Mouse (Mus musculus) heart, embryonic 10.5 days (tissue): ENCODE measurements around the gene Pcsk2. TPM values are rescaled to one million over a fixed set of nuclear protein-coding genes. Genes with fewer than 3 reads are reported as not detected.

Experiments used
- DNase-seq: peaks from one replicate; pipeline ENCODE4 v3.0.0-alpha.2; 2017; ENCODE audit warnings: low spot score
- H3K27ac ChIP-seq: fragments of 300-500 bp; sonication (generic); 2 replicates; pipeline ENCODE4 v1.5.1; 2016; ENCODE audit warnings: mild to moderate bottlenecking
- H3K27me3 ChIP-seq: fragments of 300-500 bp; sonication (generic); 2 replicates; pipeline ENCODE4 v1.6.1; 2016; ENCODE audit warnings: mild to moderate bottlenecking; ENCODE audit not compliant: poor library complexity, insufficient read depth, severe bottlenecking
- H3K36me3 ChIP-seq: fragments of 300-500 bp; sonication (generic); 2 replicates; pipeline ENCODE4 v1.6.1; 2016; ENCODE audit warnings: mild to moderate bottlenecking, moderate library complexity
- H3K4me1 ChIP-seq: fragments of 300-500 bp; sonication (generic); 2 replicates; pipeline ENCODE4 v1.6.1; 2016; ENCODE audit warnings: mild to moderate bottlenecking
- H3K4me3 ChIP-seq: fragments of 300-500 bp; sonication (generic); 2 replicates; pipeline ENCODE4 v1.5.1; 2016; ENCODE audit warnings: mild to moderate bottlenecking, moderate library complexity
- H3K9me3 ChIP-seq: fragments of 300-500 bp; sonication (generic); 2 replicates; pipeline ENCODE4 v1.6.1; 2016; ENCODE audit warnings: mild to moderate bottlenecking, moderate library complexity
- WGBS: fragments of 180-500 bp; shearing (Covaris S2); methylation state at CpG from one replicate; pipeline ENCODE4 v1.1.7; 2016; 5-methylcytosine and 5-hydroxymethylcytosine counted together
- polyA plus RNA-seq: library from polyadenylated mRNA; unstranded; fragments of >200 nt; fragmentation: Nextera tagmentation; extraction: Ambion mirVana; gene quantifications from 2 replicates; pipeline ENCODE4 v1.2.1, GENCODE M21; 2016

Gene Pcsk2
- polyA plus RNA-seq, 1 experiment from 2014 or later: 0.20 TPM

GRCm38 (mm10) chr2:143713902-143714301 lies 167.9 kb downstream of the Pcsk2 start:
- H3K4me1 ChIP-seq: no peaks in the 10 kb centered on the region
- WGBS: 85% methylated on average over 4 of the region's 4 CpGs
- no peaks in the 10 kb centered on the region for H3K36me3 ChIP-seq

GRCm38 (mm10) chr2:143715110-143715509 lies 169.2 kb downstream of the Pcsk2 start:
- DNase-seq: no peak
- Histone ChIP-seq H3K27me3 (no peaks in the 10 kb centered on the region), H3K4me3 (no peak overlapping the region), H3K36me3 (no peaks in the 10 kb centered on the region), H3K4me1 (no peaks in the 10 kb centered on the region), H3K27ac (no peak overlapping the region), H3K9me3 (no peaks in the 10 kb centered on the region)
- 63% methylated on average over 4 of the region's 4 CpGs for WGBS

More at GRCm38 (mm10) chr2:143713902-143714301, 167.9 kb downstream of the Pcsk2 start:
- no peak overlapping the region for H3K4me3 ChIP-seq
- DNase-seq: no peak
- no peak overlapping the region for H3K27ac ChIP-seq
- no peaks in the 10 kb centered on the region for H3K27me3 ChIP-seq
- H3K9me3 ChIP-seq: no peaks in the 10 kb centered on the region

- Histone ChIP-seq H3K4me1 (no peaks in the 10 kb centered on the region), H3K9me3 (no peaks in the 10 kb centered on the region), H3K27ac (no peak overlapping the region), H3K27me3 (no peaks in the 10 kb centered on the region), H3K4me3 (no peak overlapping the region), H3K36me3 (no peaks in the 10 kb centered on the region)
- WGBS: 21% methylated on average over 4 of the region's 4 CpGs
- DNase-seq: no peak
Measured at GRCm38 (mm10) chr2:143723231-143723630, 177.3 kb downstream of the Pcsk2 start.

- WGBS: 78% methylated on average over 4 of the region's 4 CpGs
- Histone ChIP-seq H3K27me3 (no peaks in the 10 kb centered on the region), H3K9me3 (no peaks in the 10 kb centered on the region), H3K4me3 (no peak overlapping the region), H3K4me1 (no peaks in the 10 kb centered on the region), H3K27ac (no peak overlapping the region), H3K36me3 (no peaks in the 10 kb centered on the region)
- no peak for DNase-seq
Measured at GRCm38 (mm10) chr2:143724101-143724500, 178.1 kb downstream of the Pcsk2 start.

- H3K27me3 ChIP-seq: no peaks in the 10 kb centered on the region
- no peaks in the 10 kb centered on the region for H3K36me3 ChIP-seq
- DNase-seq: no peak
- H3K9me3 ChIP-seq: no peaks in the 10 kb centered on the region
- WGBS: 80% methylated on average over 8 of the region's 8 CpGs
- H3K4me3 ChIP-seq: no peak overlapping the region
- H3K4me1 ChIP-seq: no peaks in the 10 kb centered on the region
- no peak overlapping the region for H3K27ac ChIP-seq
Measured at GRCm38 (mm10) chr2:143724720-143725119, 178.8 kb downstream of the Pcsk2 start.

- 78% methylated on average over 10 of the region's 10 CpGs for WGBS
- Histone ChIP-seq H3K27ac (no peak overlapping the region), H3K9me3 (no peaks in the 10 kb centered on the region; the same call in 1 of the 2 replicates), H3K36me3 (no peaks in the 10 kb centered on the region), H3K4me1 (no peaks in the 10 kb centered on the region), H3K27me3 (no peaks in the 10 kb centered on the region), H3K4me3 (no peak overlapping the region)
- DNase-seq: no peak
Measured at GRCm38 (mm10) chr2:143732501-143732900, 186.5 kb downstream of the Pcsk2 start.

- H3K27me3 ChIP-seq: no peaks in the 10 kb centered on the region
- no peak overlapping the region for H3K4me3 ChIP-seq
- H3K4me1 ChIP-seq: no peaks in the 10 kb centered on the region
- no peaks in the 10 kb centered on the region for H3K36me3 ChIP-seq
- 78% methylated on average over 3 of the region's 3 CpGs for WGBS
- no peak for DNase-seq
- H3K9me3 ChIP-seq: no peaks in the 10 kb centered on the region; the same call in 1 of the 2 replicates
- H3K27ac ChIP-seq: no peak overlapping the region
Measured at GRCm38 (mm10) chr2:143735442-143735841, 189.5 kb downstream of the Pcsk2 start.

GRCm38 (mm10) chr2:143739475-143740226 lies 193.7 kb downstream of the Pcsk2 start:
- Histone ChIP-seq H3K27me3 (no peaks in the 10 kb centered on the region), H3K4me3 (no peak overlapping the region), H3K36me3 (no peaks in the 10 kb centered on the region), H3K9me3 (no peaks in the 10 kb centered on the region), H3K27ac (no peak overlapping the region), H3K4me1 (no peaks in the 10 kb centered on the region)
- 80% methylated on average over 7 of the region's 7 CpGs for WGBS
- DNase-seq: no peak

GRCm38 (mm10) chr2:143742436-143742835 lies 196.5 kb downstream of the Pcsk2 start:
- 80% methylated on average over 5 of the region's 5 CpGs for WGBS
- Histone ChIP-seq H3K4me3 (no peak overlapping the region), H3K27ac (no peak overlapping the region)

GRCm38 (mm10) chr2:143743081-143743480 lies 197.1 kb downstream of the Pcsk2 start:
- no peaks in the 10 kb centered on the region for H3K36me3 ChIP-seq
- no peaks in the 10 kb centered on the region for H3K4me1 ChIP-seq
- H3K27me3 ChIP-seq: no peaks in the 10 kb centered on the region
- 86% methylated on average over 4 of the region's 4 CpGs for WGBS
- no peak overlapping the region for H3K4me3 ChIP-seq
- no peaks in the 10 kb centered on the region for H3K9me3 ChIP-seq
- no peak for DNase-seq
- no peak overlapping the region for H3K27ac ChIP-seq

More at GRCm38 (mm10) chr2:143742436-143742835, 196.5 kb downstream of the Pcsk2 start:
- Histone ChIP-seq H3K9me3 (no peaks in the 10 kb centered on the region), H3K36me3 (no peaks in the 10 kb centered on the region), H3K27me3 (no peaks in the 10 kb centered on the region), H3K4me1 (no peaks in the 10 kb centered on the region)
- no peak for DNase-seq

- 76% methylated on average over 9 of the region's 9 CpGs for WGBS
Measured at GRCm38 (mm10) chr2:143752051-143752788, 206.3 kb downstream of the Pcsk2 start.

GRCm38 (mm10) chr2:143776448-143776847 lies 230.5 kb downstream of the Pcsk2 start:
- no peaks in the 10 kb centered on the region for H3K4me1 ChIP-seq
- no peak overlapping the region for H3K27ac ChIP-seq
- H3K27me3 ChIP-seq: no peaks in the 10 kb centered on the region
- no peak overlapping the region for H3K4me3 ChIP-seq
- DNase-seq: no peak
- 0 out of 2 replicates have a peak, but pooled peaks cover 3% of the 10 kb centered on the region for H3K9me3 ChIP-seq
- 11% methylated on average over 4 of the region's 4 CpGs for WGBS
- no peaks in the 10 kb centered on the region for H3K36me3 ChIP-seq

More at GRCm38 (mm10) chr2:143752051-143752788, 206.3 kb downstream of the Pcsk2 start:
- H3K36me3 ChIP-seq: no peaks in the 10 kb centered on the region
- no peaks in the 10 kb centered on the region for H3K4me1 ChIP-seq
- no peaks in the 10 kb centered on the region for H3K9me3 ChIP-seq
- no peaks in the 10 kb centered on the region for H3K27me3 ChIP-seq
- no peak for DNase-seq
- H3K27ac ChIP-seq: no peak overlapping the region
- no peak overlapping the region for H3K4me3 ChIP-seq

GRCm38 (mm10) chr2:143780310-143780709 lies 234.4 kb downstream of the Pcsk2 start:
- H3K36me3 ChIP-seq: no peaks in the 10 kb centered on the region
- 73% methylated on average over 2 of the region's 2 CpGs for WGBS
- H3K27ac ChIP-seq: no peak overlapping the region
- no peak for DNase-seq
- H3K4me1 ChIP-seq: no peaks in the 10 kb centered on the region
- no peak overlapping the region for H3K4me3 ChIP-seq
- H3K9me3 ChIP-seq: no peaks in the 10 kb centered on the region
- H3K27me3 ChIP-seq: no peaks in the 10 kb centered on the region
